Mouse (Mus musculus) MEL (cell line): ENCODE measurements around the gene Cd24a. TPM values are rescaled to one million over a fixed set of nuclear protein-coding genes. Genes with fewer than 3 reads are reported as not detected.

Source experiments
- DNase-seq: peaks from one replicate; pipeline ENCODE4 v3.0.0; 2011; ENCODE audit warnings: low read depth, low spot score
- H3K27ac ChIP-seq: 2 replicates; pipeline ENCODE4 v1.5.1; 2012; ENCODE audit warnings: low read depth, mild to moderate bottlenecking, control low read depth, low read length, moderate library complexity; ENCODE audit not compliant: control insufficient read depth
- H3K27me3 ChIP-seq, 2 experiments: fragments of 150-350 bp in 1 of 2; sonication (generic) in 1 of 2; 2 replicates each; pipeline ENCODE4 v1.6.1; 2012; ENCODE audit warnings: low read length in 2 of 2, mild to moderate bottlenecking in 2 of 2, improper control_type of control experiment in 1 of 2, moderate library complexity in 1 of 2; ENCODE audit not compliant: insufficient read depth in 2 of 2, control insufficient read depth in 1 of 2
- H3K36me3 ChIP-seq, 2 experiments: 2 replicates each; pipeline ENCODE4 v1.6.1; 2012 to 2014; ENCODE audit warnings: low read length in 2 of 2, improper control_type of control experiment in 1 of 2, inconsistent platforms in 1 of 2, mild to moderate bottlenecking in 1 of 2; ENCODE audit not compliant: insufficient read depth in 2 of 2, control insufficient read depth in 1 of 2
- H3K4me1 ChIP-seq, 2 experiments: fragments of 150-350 bp in 1 of 2; sonication (generic) in 1 of 2; 2 replicates each; pipeline ENCODE4 v1.6.1; 2012; ENCODE audit warnings: low read length in 2 of 2, improper control_type of control experiment in 1 of 2, mild to moderate bottlenecking in 1 of 2; ENCODE audit not compliant: insufficient read depth in 2 of 2, control insufficient read depth in 1 of 2
- H3K4me3 ChIP-seq, 2 experiments: fragments of 150-350 bp in 1 of 2; sonication (generic) in 1 of 2; 2 replicates each; pipeline ENCODE4 v1.5.1; 2012; ENCODE audit warnings: low read depth in 2 of 2, low read length in 2 of 2, mild to moderate bottlenecking in 2 of 2, moderate library complexity in 2 of 2, control low read depth in 1 of 2, improper control_type of control experiment in 1 of 2; ENCODE audit not compliant: control insufficient read depth in 1 of 2, insufficient read depth in 1 of 2
- H3K79me2 ChIP-seq: 2 replicates; pipeline ENCODE4 v1.6.1; 2012; ENCODE audit warnings: mild to moderate bottlenecking, low read length, moderate library complexity; ENCODE audit not compliant: control insufficient read depth, poor library complexity, insufficient read depth
- H3K9ac ChIP-seq: 2 replicates; pipeline ENCODE4 v1.6.1; 2012; ENCODE audit warnings: low read depth, mild to moderate bottlenecking, control low read depth, low read length, moderate library complexity; ENCODE audit not compliant: control insufficient read depth, poor library complexity, severe bottlenecking
- H3K9me3 ChIP-seq: fragments of 150-350 bp; sonication (generic); replicated peaks from 2 replicates; pipeline ENCODE4 v1.6.1; 2012; ENCODE audit warnings: mild to moderate bottlenecking, low read length, improper control_type of control experiment, moderate library complexity; ENCODE audit not compliant: insufficient read depth
- BHLHE40 ChIP-seq: IDR thresholded peaks from 2 replicates; pipeline ENCODE4 v1.6.1; 2012; ENCODE audit warnings: low read depth, mild to moderate bottlenecking, inconsistent platforms, low read length, improper control_type of control experiment, borderline replicate concordance
- CHD1 ChIP-seq: IDR thresholded peaks from 2 replicates; pipeline ENCODE4 v1.6.1; 2012; ENCODE audit warnings: low read depth, mild to moderate bottlenecking, inconsistent platforms, low read length, improper control_type of control experiment
- CTCF ChIP-seq, 3 experiments: IDR thresholded peaks in 2 of 3; conservative IDR thresholded peaks in 1 of 3; 2 replicates each; pipeline ENCODE4 v1.5.1; 2011 to 2012; ENCODE audit warnings: low read length in 3 of 3, low read depth in 2 of 3, mild to moderate bottlenecking in 2 of 3, improper control_type of control experiment in 1 of 3, inconsistent platforms in 1 of 3, mixed read lengths in 1 of 3, moderate library complexity in 1 of 3; ENCODE audit not compliant: control insufficient read depth in 1 of 3, insufficient read depth in 1 of 3, poor library complexity in 1 of 3, severe bottlenecking in 1 of 3
- E2F4 ChIP-seq: IDR thresholded peaks from 2 replicates; pipeline ENCODE4 v1.6.1; 2011; ENCODE audit warnings: low read depth, low read length, improper control_type of control experiment, borderline replicate concordance
- ELF1 ChIP-seq: IDR thresholded peaks from 2 replicates; pipeline ENCODE4 v1.6.1; 2014; ENCODE audit warnings: low read depth, mild to moderate bottlenecking, inconsistent platforms, low read length, improper control_type of control experiment, moderate library complexity
- EP300 ChIP-seq, 2 experiments: IDR thresholded peaks; 2 replicates each; pipeline ENCODE4 v1.6.1; 2011; ENCODE audit warnings: improper control_type of control experiment in 2 of 2, low read length in 2 of 2, low read depth in 1 of 2, mild to moderate bottlenecking in 1 of 2
- GABPA ChIP-seq: IDR thresholded peaks from 2 replicates; pipeline ENCODE4 v1.6.1; 2012; ENCODE audit warnings: low read depth, mild to moderate bottlenecking, inconsistent platforms, low read length, improper control_type of control experiment, moderate library complexity
- GATA1 ChIP-seq: IDR thresholded peaks from 2 replicates; pipeline ENCODE4 v1.6.1; 2011; ENCODE audit warnings: low read depth, low read length, improper control_type of control experiment
- HCFC1 ChIP-seq: IDR thresholded peaks from 2 replicates; pipeline ENCODE4 v1.6.1; 2012; ENCODE audit warnings: low read depth, mild to moderate bottlenecking, inconsistent platforms, low read length, improper control_type of control experiment, moderate library complexity
- JUND ChIP-seq: IDR thresholded peaks from 2 replicates; pipeline ENCODE4 v1.6.1; 2011; ENCODE audit warnings: low read depth, mild to moderate bottlenecking, improper control_type of control experiment, low read length
- KAT2A ChIP-seq: conservative IDR thresholded peaks from 2 replicates; pipeline ENCODE4 v1.6.1; 2012; ENCODE audit warnings: low read depth, low read length, improper control_type of control experiment, inconsistent platforms
- MAFK ChIP-seq: IDR thresholded peaks from 2 replicates; pipeline ENCODE4 v1.6.1; 2011; ENCODE audit warnings: low read depth, mild to moderate bottlenecking, low read length, improper control_type of control experiment, borderline replicate concordance
- MAX ChIP-seq: IDR thresholded peaks from 2 replicates; pipeline ENCODE4 v1.6.1; 2011; ENCODE audit warnings: low read length, improper control_type of control experiment
- MAZ ChIP-seq: IDR thresholded peaks from 2 replicates; pipeline ENCODE4 v1.6.1; 2012; ENCODE audit warnings: low read depth, mild to moderate bottlenecking, inconsistent platforms, low read length, improper control_type of control experiment
- MEF2A ChIP-seq: IDR thresholded peaks from 2 replicates; pipeline ENCODE4 v1.6.1; 2014; ENCODE audit warnings: low read depth, mild to moderate bottlenecking, inconsistent platforms, low read length, improper control_type of control experiment; ENCODE audit not compliant: poor library complexity, insufficient replicate concordance, severe bottlenecking; ENCODE audit errors: extremely low read depth
- MYB ChIP-seq: IDR thresholded peaks from 2 replicates; pipeline ENCODE4 v1.6.1; 2011; ENCODE audit warnings: mild to moderate bottlenecking, low read depth, low read length, improper control_type of control experiment
- MYC ChIP-seq: IDR thresholded peaks from 2 replicates; pipeline ENCODE4 v1.6.1; 2011; ENCODE audit warnings: low read depth, mild to moderate bottlenecking, low read length, improper control_type of control experiment, moderate library complexity
- NRF1 ChIP-seq: IDR thresholded peaks from 2 replicates; pipeline ENCODE4 v1.6.1; 2014; ENCODE audit warnings: low read depth, mild to moderate bottlenecking, inconsistent platforms, low read length, improper control_type of control experiment, moderate library complexity; ENCODE audit not compliant: poor library complexity, insufficient read depth, severe bottlenecking
- POLR2A ChIP-seq, 2 experiments: IDR thresholded peaks; 2 replicates each; pipeline ENCODE4 v1.6.1; 2011 to 2012; ENCODE audit warnings: low read length in 2 of 2, mild to moderate bottlenecking in 2 of 2, control low read depth in 1 of 2, improper control_type of control experiment in 1 of 2, low read depth in 1 of 2, moderate library complexity in 1 of 2; ENCODE audit not compliant: control insufficient read depth in 1 of 2, insufficient read depth in 1 of 2, poor library complexity in 1 of 2
- POLR2AphosphoS2 ChIP-seq: IDR thresholded peaks from 2 replicates; pipeline ENCODE4 v1.6.1; 2011; ENCODE audit warnings: low read length, improper control_type of control experiment
- POLR2AphosphoS5 ChIP-seq: IDR thresholded peaks from 2 replicates; pipeline ENCODE4 v1.6.1; 2012; ENCODE audit warnings: low read depth, borderline replicate concordance, mild to moderate bottlenecking, inconsistent platforms, low read length, moderate library complexity, mixed read lengths
- RAD21 ChIP-seq: IDR thresholded peaks from 2 replicates; pipeline ENCODE4 v1.6.1; 2011; ENCODE audit warnings: mild to moderate bottlenecking, low read depth, low read length, improper control_type of control experiment
- SIN3A ChIP-seq: IDR thresholded peaks from 2 replicates; pipeline ENCODE4 v1.6.1; 2012; ENCODE audit warnings: low read length, improper control_type of control experiment, inconsistent platforms
- SMC3 ChIP-seq: IDR thresholded peaks from 2 replicates; pipeline ENCODE4 v1.6.1; 2011; ENCODE audit warnings: low read depth, low read length, improper control_type of control experiment
- TBP ChIP-seq: IDR thresholded peaks from 2 replicates; pipeline ENCODE4 v1.8.0; 2011; ENCODE audit warnings: low read depth, low read length, improper control_type of control experiment
- TCF12 ChIP-seq: IDR thresholded peaks from 2 replicates; pipeline ENCODE4 v1.6.1; 2014; ENCODE audit warnings: low read depth, mild to moderate bottlenecking, inconsistent platforms, low read length, improper control_type of control experiment, moderate library complexity
- USF2 ChIP-seq, 2 experiments: IDR thresholded peaks; 2 replicates each; pipeline ENCODE4 v1.6.1; 2011 to 2012; ENCODE audit warnings: improper control_type of control experiment in 2 of 2, low read length in 2 of 2, borderline replicate concordance in 1 of 2, inconsistent platforms in 1 of 2, low read depth in 1 of 2, mild to moderate bottlenecking in 1 of 2; ENCODE audit not compliant: insufficient read depth in 1 of 2
- ZC3H11A ChIP-seq: IDR thresholded peaks from 2 replicates; pipeline ENCODE4 v1.6.1; 2012; ENCODE audit warnings: low read depth, mild to moderate bottlenecking, inconsistent platforms, low read length, improper control_type of control experiment
- ZKSCAN1 ChIP-seq: IDR thresholded peaks from 2 replicates; pipeline ENCODE4 v1.6.1; 2012; ENCODE audit warnings: low read depth, mild to moderate bottlenecking, inconsistent platforms, low read length, improper control_type of control experiment, moderate library complexity
- ZNF384 ChIP-seq: IDR thresholded peaks from 2 replicates; pipeline ENCODE4 v1.6.1; 2012; ENCODE audit warnings: low read depth, mild to moderate bottlenecking, inconsistent platforms, low read length, improper control_type of control experiment
- polyA plus RNA-seq, 2 experiments: library from polyadenylated mRNA; stranded (reverse) in 1 of 2; unstranded in 1 of 2; fragments of >175 nt in 1 of 2; fragments of >200 nt in 1 of 2; gene quantifications; 2 replicates each; pipeline versions ENCODE4 v1.2.1 to v1.2.4; 2012; ENCODE audit warnings: low replicate concordance in 2 of 2, low read depth in 1 of 2; ENCODE audit not compliant: insufficient read length in 2 of 2, insufficient read depth in 1 of 2, missing spikeins in 1 of 2
- total RNA-seq: library from RNA; depleted of rRNA; stranded (reverse); fragments of 300-350 nt; gene quantifications from 2 replicates; pipeline ENCODE4 v1.2.3, GENCODE M21; 2012

The Cd24a gene
- total and polyA plus RNA-seq, 3 experiments, result 96.6 to 181 TPM; not detected in 1

- Histone ChIP-seq H3K27me3 (no peaks in the 10 kb centered on the region), H3K9ac (no peak overlapping the region), H3K79me2 (no peaks in the 10 kb centered on the region), H3K9me3 (no peaks in the 10 kb centered on the region), H3K4me1 (peaks cover 5 to 22% of the 10 kb centered on the region in 2 experiments; a peak in 3 of 4 replicates), H3K36me3 (peaks cover 0 to 15% of the 10 kb centered on the region in 2 experiments; a peak in 2 of 4 replicates), H3K27ac (no peak overlapping the region), H3K4me3 (no peak overlapping the region)
- no peak for DNase-seq
- no peak for TF ChIP-seq ELF1
- TF ChIP-seq MYC, result no peak
- no peak for TF ChIP-seq ZNF384
- TF ChIP-seq MEF2A, result no peak
- no peak for TF ChIP-seq TCF12
- no peak for TF ChIP-seq POLR2AphosphoS2
- TF ChIP-seq GABPA, result no peak
- TF ChIP-seq ZKSCAN1, result no peak
- no peak for TF ChIP-seq HCFC1
- no peak for TF ChIP-seq MAZ
Observed at GRCm38 (mm10) chr10:43629857-43630256, 51.8 kb downstream of the Cd24a start.

- H3K9ac ChIP-seq, result no peak overlapping the region
- H3K27me3 ChIP-seq, result no peaks in the 10 kb centered on the region
- H3K9me3 ChIP-seq, result no peaks in the 10 kb centered on the region
- H3K79me2 ChIP-seq, result no peaks in the 10 kb centered on the region
- peak; percentile 84 for DNase-seq
- peaks cover 0 to 15% of the 10 kb centered on the region in 2 experiments; a peak in 2 of 4 replicates for H3K36me3 ChIP-seq
- H3K4me3 ChIP-seq, result no peak overlapping the region
- H3K4me1 ChIP-seq, result peaks cover 5 to 22% of the 10 kb centered on the region in 2 experiments; a peak in 3 of 4 replicates
- no peak overlapping the region for H3K27ac ChIP-seq
- no peak for TF ChIP-seq SMC3
- TF ChIP-seq MAZ, result no peak
- TF ChIP-seq ZC3H11A, result no peak
- TF ChIP-seq POLR2A (IDR thresholded peaks at IDR 0.05; ENCODE audit: control insufficient read depth in 1 of 2, insufficient read depth in 1 of 2, low read depth in 1 of 2, low read length in 2 of 2, poor library complexity in 1 of 2), result no peak
- TF ChIP-seq CTCF (IDR thresholded peaks at IDR 0.05 in 2 of 3, conservative IDR thresholded peaks at IDR 0.05 in 1 of 3; ENCODE audit: control insufficient read depth in 1 of 3, insufficient read depth in 1 of 3, low read depth in 2 of 3, low read length in 3 of 3, poor library complexity in 1 of 3, severe bottlenecking in 1 of 3), result no peak
- TF ChIP-seq TCF12, result peak; percentile 91
- TF ChIP-seq RAD21, result no peak
- TF ChIP-seq CHD1, result no peak
- no peak for TF ChIP-seq USF2 (IDR thresholded peaks at IDR 0.05; ENCODE audit: borderline replicate concordance in 1 of 2, insufficient read depth in 1 of 2, low read depth in 1 of 2, low read length in 2 of 2)
- no peak for TF ChIP-seq TBP
- no peak for TF ChIP-seq MYC
- TF ChIP-seq EP300 (IDR thresholded peaks at IDR 0.05; ENCODE audit: low read depth in 1 of 2, low read length in 2 of 2), result peak; percentile 79 to 84
- TF ChIP-seq POLR2AphosphoS2, result no peak
- no peak for TF ChIP-seq HCFC1
- no peak for TF ChIP-seq GABPA
- 0 out of 2 replicates have a peak, but pooled peaks have one; percentile 24 for TF ChIP-seq BHLHE40
- no peak for TF ChIP-seq NRF1
- no peak for TF ChIP-seq MEF2A
- TF ChIP-seq MAX, result no peak
- no peak for TF ChIP-seq KAT2A
- no peak for TF ChIP-seq JUND
- TF ChIP-seq MYB, result no peak
- TF ChIP-seq POLR2AphosphoS5, result no peak
- TF ChIP-seq ZKSCAN1, result no peak
- TF ChIP-seq MAFK, result no peak
- TF ChIP-seq SIN3A, result peak; percentile 58
- peak; percentile 86 for TF ChIP-seq GATA1
- TF ChIP-seq E2F4, result no peak
Observed at GRCm38 (mm10) chr10:43630634-43631033, 52.5 kb downstream of the Cd24a start.
